Mouse (Mus musculus): ENCODE results near the gene Tcf3. TPM values are rescaled to one million over a fixed set of nuclear protein-coding genes. Genes with fewer than 3 reads are reported as not detected.

Tcf3 gene
- total and polyA plus RNA-seq, 2 experiments from 2014 or later, result 24.8 to 91.1 TPM

- H3K36me3 ChIP-seq (ENCODE audit: insufficient read depth, low read length), result peaks cover 25% of the 10 kb centered on the region
- H3K9me3 ChIP-seq (ENCODE audit: low read length), result no peaks in the 10 kb centered on the region
- TF ChIP-seq CTCF (IDR thresholded peaks at IDR 0.05), result no peak
- peaks cover 21% of the 10 kb centered on the region for H3K4me1 ChIP-seq (ENCODE audit: insufficient read depth, low read length)
- 0 out of 2 replicates have a peak overlapping the region, but pooled peaks have one; percentile 51 for H3K9ac ChIP-seq (replicated peaks; ENCODE audit: low read length, poor library complexity, severe bottlenecking)
- H3K27me3 ChIP-seq (ENCODE audit: insufficient read depth, low read length), result no peaks in the 10 kb centered on the region
- whole genome bisulfite sequencing, result 82% methylated on average over 4 of the region's 4 CpGs
- peak overlapping the region; percentile 99 for H3K27ac ChIP-seq (ENCODE audit: low read depth, low read length)
- H3K4me2 ChIP-seq (ENCODE audit: low read depth, low read length, poor library complexity, severe bottlenecking), result no peak overlapping the region; the same call in 1 of the 2 replicates
- no peak for DNase-seq (ENCODE audit: low spot score)
- ATAC-seq (ENCODE audit: low FRiP score), result no peak
- no peak overlapping the region for H3K4me3 ChIP-seq (ENCODE audit: low read depth, low read length)
Measured at GRCm38 (mm10) chr10:80400704-80401161, 32.7 kb downstream of the Tcf3 start.

- TF ChIP-seq CTCF (IDR thresholded peaks at IDR 0.05), result no peak
- WGBS, result 15% methylated on average over 17 of the region's 17 CpGs
- no peaks in the 10 kb centered on the region for H3K9me3 ChIP-seq (ENCODE audit: low read length)
- ATAC-seq (ENCODE audit: low FRiP score), result no peak
- peaks cover 18% of the 10 kb centered on the region for H3K4me1 ChIP-seq (ENCODE audit: insufficient read depth, low read length)
- peak overlapping the region; percentile 55 for H3K4me2 ChIP-seq (ENCODE audit: low read depth, low read length, poor library complexity, severe bottlenecking)
- no peaks in the 10 kb centered on the region for H3K27me3 ChIP-seq (ENCODE audit: insufficient read depth, low read length)
- H3K9ac ChIP-seq (replicated peaks; ENCODE audit: low read length, poor library complexity, severe bottlenecking), result peak overlapping the region; percentile 51; the same call in 1 of the 2 replicates
- peaks cover 30% of the 10 kb centered on the region for H3K36me3 ChIP-seq (ENCODE audit: insufficient read depth, low read length)
- H3K4me3 ChIP-seq (ENCODE audit: low read depth, low read length), result peak overlapping the region; percentile 73
- peak overlapping the region; percentile 99 for H3K27ac ChIP-seq (ENCODE audit: low read depth, low read length)
- DNase-seq (ENCODE audit: low spot score), result no peak
Measured at GRCm38 (mm10) chr10:80399973-80400703, 33.3 kb downstream of the Tcf3 start.

DNA sequence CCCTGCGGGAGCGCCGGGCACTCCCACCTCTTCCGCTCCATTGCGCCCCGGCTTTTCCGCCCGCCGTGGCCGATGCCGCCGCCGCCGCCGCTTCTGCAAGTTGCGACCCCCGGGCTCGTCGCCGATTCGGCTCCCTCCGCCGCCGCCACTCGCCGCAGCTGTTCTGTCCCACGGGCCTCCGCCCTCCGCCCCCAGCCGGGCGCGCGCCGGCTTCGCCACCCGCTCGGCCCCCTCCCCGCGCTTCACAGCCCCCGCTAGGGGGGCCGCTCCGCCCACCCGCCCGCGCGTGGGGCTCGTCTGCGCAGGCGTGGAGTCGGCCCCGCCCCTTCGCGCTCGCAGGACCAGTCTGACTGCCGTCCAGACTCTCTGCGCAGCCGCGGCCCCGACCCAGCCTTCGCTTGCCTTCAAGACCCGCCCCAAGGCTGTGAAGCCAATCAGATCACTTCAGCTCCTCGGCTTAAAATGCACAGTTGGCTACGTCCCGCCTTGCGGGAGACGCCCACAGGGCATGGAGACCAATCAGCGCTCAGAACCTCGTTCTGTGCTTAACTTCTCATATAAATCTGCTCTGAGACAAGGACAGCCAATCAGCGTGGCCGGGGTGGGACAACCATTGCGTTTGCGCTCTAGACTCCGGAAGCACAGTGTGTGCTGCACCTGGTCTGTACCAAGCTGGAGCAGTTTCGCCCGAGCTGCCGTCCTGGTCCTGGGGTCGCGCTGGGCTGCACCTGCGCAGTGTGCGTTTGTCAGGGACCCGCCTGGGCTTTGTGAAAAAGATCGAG is 34.1 kb downstream of the Tcf3 start, which contains the start of gene Mbd3:
Gene Mbd3, minus strand, starts transcription at position 360 of the 782 bp plus-strand sequence.
- peak within 1 kb of the TSS; percentile 99 for H3K27ac ChIP-seq (ENCODE audit: low read depth, low read length)
- under 1% methylated on average over 66 of the region's 82 CpGs for WGBS
- peaks cover 37% of the 10 kb centered on the region for H3K36me3 ChIP-seq (ENCODE audit: insufficient read depth, low read length)
- ATAC-seq (ENCODE audit: low FRiP score) (peak; percentile 97), DNase-seq (ENCODE audit: low spot score) (peak; percentile 100)
- TF ChIP-seq CTCF (IDR thresholded peaks at IDR 0.05), result no peak
- H3K4me1 ChIP-seq (ENCODE audit: insufficient read depth, low read length), result peaks cover 18% of the 10 kb centered on the region
- peak within 1 kb of the TSS; percentile 73 for H3K4me3 ChIP-seq (ENCODE audit: low read depth, low read length)
- H3K4me2 ChIP-seq (ENCODE audit: low read depth, low read length, poor library complexity, severe bottlenecking), result peak within 1 kb of the TSS; percentile 74
- H3K27me3 ChIP-seq (ENCODE audit: insufficient read depth, low read length), result no peaks in the 10 kb centered on the region
- H3K9me3 ChIP-seq (ENCODE audit: low read length), result no peaks in the 10 kb centered on the region
- peak within 1 kb of the TSS; percentile 97 for H3K9ac ChIP-seq (replicated peaks; ENCODE audit: low read length, poor library complexity, severe bottlenecking)

DNA sequence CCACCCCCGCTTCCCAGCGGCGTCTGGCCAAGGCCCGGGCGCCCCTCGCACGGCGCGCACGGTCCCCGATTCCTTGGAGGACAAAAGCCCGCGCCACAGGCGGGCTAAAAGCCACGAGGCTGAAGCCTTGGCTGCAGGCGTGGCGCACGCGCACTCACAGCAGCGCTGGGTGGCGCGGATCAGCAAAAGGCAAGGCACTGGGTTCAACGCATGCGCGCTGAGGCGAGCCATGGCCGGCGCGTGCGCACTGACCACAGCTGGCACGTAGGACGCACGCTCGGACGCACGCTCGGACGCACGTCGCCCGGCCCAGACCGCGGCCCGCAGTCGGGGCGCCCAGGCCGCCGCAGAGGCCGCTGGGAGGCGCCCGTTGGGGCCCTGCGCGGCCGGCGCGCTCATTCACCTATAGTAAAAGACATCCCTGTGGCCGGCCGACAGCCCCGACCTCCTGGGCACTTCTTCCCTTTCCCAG is 34.7 kb downstream of the Tcf3 start:
- H3K27ac ChIP-seq (ENCODE audit: low read depth, low read length), result peak overlapping the region; percentile 99
- TF ChIP-seq CTCF (IDR thresholded peaks at IDR 0.05), result no peak
- peak overlapping the region; percentile 73 for H3K4me3 ChIP-seq (ENCODE audit: low read depth, low read length)
- DNase-seq (ENCODE audit: low spot score) (peak; percentile 99), ATAC-seq (ENCODE audit: low FRiP score) (peak; percentile 86)
- H3K9ac ChIP-seq (replicated peaks; ENCODE audit: low read length, poor library complexity, severe bottlenecking), result peak overlapping the region; percentile 97
- H3K4me1 ChIP-seq (ENCODE audit: insufficient read depth, low read length), result peaks cover 18% of the 10 kb centered on the region
- H3K9me3 ChIP-seq (ENCODE audit: low read length), result no peaks in the 10 kb centered on the region
- peaks cover 38% of the 10 kb centered on the region for H3K36me3 ChIP-seq (ENCODE audit: insufficient read depth, low read length)
- WGBS, result under 1% methylated on average over 45 of the region's 59 CpGs
- peak overlapping the region; percentile 74 for H3K4me2 ChIP-seq (ENCODE audit: low read depth, low read length, poor library complexity, severe bottlenecking)
- no peaks in the 10 kb centered on the region for H3K27me3 ChIP-seq (ENCODE audit: insufficient read depth, low read length)

- Histone ChIP-seq H3K27ac (ENCODE audit: low read depth, low read length) (peak overlapping the region; percentile 99), H3K36me3 (ENCODE audit: insufficient read depth, low read length) (peaks cover 38% of the 10 kb centered on the region), H3K4me3 (ENCODE audit: low read depth, low read length) (peak overlapping the region; percentile 73), H3K9me3 (ENCODE audit: low read length) (no peaks in the 10 kb centered on the region), H3K9ac (replicated peaks; ENCODE audit: low read length, poor library complexity, severe bottlenecking) (peak overlapping the region; percentile 97), H3K4me2 (ENCODE audit: low read depth, low read length, poor library complexity, severe bottlenecking) (peak overlapping the region; percentile 74), H3K4me1 (ENCODE audit: insufficient read depth, low read length) (peaks cover 18% of the 10 kb centered on the region), H3K27me3 (ENCODE audit: insufficient read depth, low read length) (no peaks in the 10 kb centered on the region)
- 0% methylated on average over 1 of the region's 1 CpGs for WGBS
- TF ChIP-seq CTCF (IDR thresholded peaks at IDR 0.05), result no peak; the same call in none of the 2 replicates
- DNase-seq (ENCODE audit: low spot score) (no peak), ATAC-seq (ENCODE audit: low FRiP score) (no peak)
Measured at GRCm38 (mm10) chr10:80398174-80398535, 35.3 kb downstream of the Tcf3 start.

All from midbrain, postnatal 0 days (tissue).